Mouse (Mus musculus) heart, adult 2 months (tissue): Measurements from ENCODE around the gene Gm14190.
"Not testable (repeated sequence)": the region's sequence is repeated elsewhere in the genome, so short reads cannot be mapped to it uniquely, and the experiment has no call there.

Experiments
- CTCF ChIP-seq: fragments of 200-600 bp; IDR thresholded peaks from 2 replicates; pipeline ENCODE4 v1.8.1; 2022; ENCODE audit warnings: antibody characterized with exemption, mild to moderate bottlenecking, moderate library complexity
- EP300 ChIP-seq: fragments of 200-500 bp; IDR thresholded peaks from 2 replicates; pipeline ENCODE4 v1.6.1; 2011; ENCODE audit warnings: low read depth, low read length, control low read depth; ENCODE audit not compliant: insufficient read depth
- POLR2A ChIP-seq: fragments of 200-500 bp; IDR thresholded peaks from 2 replicates; pipeline ENCODE4 v1.6.1; 2011; ENCODE audit warnings: mild to moderate bottlenecking, low read depth, low read length, control low read depth; ENCODE audit not compliant: insufficient read depth

- TF ChIP-seq EP300, CTCF, POLR2A: not testable (repeated sequence)
Observed at GRCm38 (mm10) chr11:99643635-99644139, 46.9 kb downstream of the Gm14190 start, which contains the start of gene Krtap4-7.
